Mouse (Mus musculus) thymus, postnatal 36 days (tissue): ENCODE measurements at regions not wholly inside any gene's neighbourhood (a gene's known extent, or its start where the extent isn't known, plus 50 kb on each side); places are given as distances from the start of the nearest gene placed in this dataset.
"Not testable (repeated sequence)": the region's sequence is repeated elsewhere in the genome, so short reads cannot be mapped to it uniquely, and the experiment has no call there.

ENCODE experiments used
- DNase-seq, 2 experiments: peaks; one replicate each; pipeline ENCODE4 v3.0.0; 2022; ENCODE audit warnings: mixed read lengths in 2 of 2

- no peak for DNase-seq
Observed at GRCm38 (mm10) chr5:97831421-97831820, 199.4 kb downstream of the Antxr2 start.

DNA sequence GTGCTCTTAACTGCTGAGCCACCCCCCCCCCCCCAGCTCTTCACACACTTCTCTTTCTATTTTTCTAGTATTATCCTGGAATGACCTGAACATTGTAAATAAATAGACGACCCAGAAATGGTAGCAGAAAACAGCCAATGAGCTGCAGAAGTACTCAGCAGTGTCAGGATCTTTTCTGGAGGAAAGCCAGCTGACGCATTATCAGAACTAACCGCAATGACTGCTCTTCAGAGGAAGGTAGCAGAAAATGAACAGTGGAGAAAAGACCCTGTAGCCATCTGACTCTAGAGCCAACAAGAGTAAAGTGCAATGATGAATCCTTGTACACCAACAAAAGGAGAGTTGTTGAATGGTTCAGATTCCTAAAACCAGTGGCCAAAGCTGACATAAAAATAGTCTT lies 213.4 kb downstream of the Antxr2 start:
- DNase-seq = no peak

DNA sequence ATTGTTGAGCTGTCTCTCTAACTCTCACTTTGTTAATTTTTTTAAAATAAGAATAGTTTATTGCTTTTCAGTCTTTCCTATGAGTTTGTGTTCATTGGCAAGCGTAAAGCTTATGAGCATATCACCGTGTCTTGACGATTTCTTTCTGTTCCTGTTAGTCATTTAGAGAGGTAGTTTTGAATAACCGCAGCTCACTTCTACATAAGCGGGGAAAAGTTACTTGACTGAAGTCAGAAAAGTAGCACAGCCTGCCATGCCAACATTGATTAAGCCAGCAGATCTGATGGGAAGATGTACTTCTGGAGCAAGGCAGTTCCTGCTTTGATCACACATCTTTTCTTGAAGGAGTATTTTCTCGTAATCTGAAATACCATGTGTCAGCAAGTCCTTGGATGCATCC lies 215.5 kb downstream of the Antxr2 start:
- no peak for DNase-seq

GRCm38 (mm10) chr5:97814700-97815099 lies 216.1 kb downstream of the Antxr2 start:
- no peak for DNase-seq

DNA sequence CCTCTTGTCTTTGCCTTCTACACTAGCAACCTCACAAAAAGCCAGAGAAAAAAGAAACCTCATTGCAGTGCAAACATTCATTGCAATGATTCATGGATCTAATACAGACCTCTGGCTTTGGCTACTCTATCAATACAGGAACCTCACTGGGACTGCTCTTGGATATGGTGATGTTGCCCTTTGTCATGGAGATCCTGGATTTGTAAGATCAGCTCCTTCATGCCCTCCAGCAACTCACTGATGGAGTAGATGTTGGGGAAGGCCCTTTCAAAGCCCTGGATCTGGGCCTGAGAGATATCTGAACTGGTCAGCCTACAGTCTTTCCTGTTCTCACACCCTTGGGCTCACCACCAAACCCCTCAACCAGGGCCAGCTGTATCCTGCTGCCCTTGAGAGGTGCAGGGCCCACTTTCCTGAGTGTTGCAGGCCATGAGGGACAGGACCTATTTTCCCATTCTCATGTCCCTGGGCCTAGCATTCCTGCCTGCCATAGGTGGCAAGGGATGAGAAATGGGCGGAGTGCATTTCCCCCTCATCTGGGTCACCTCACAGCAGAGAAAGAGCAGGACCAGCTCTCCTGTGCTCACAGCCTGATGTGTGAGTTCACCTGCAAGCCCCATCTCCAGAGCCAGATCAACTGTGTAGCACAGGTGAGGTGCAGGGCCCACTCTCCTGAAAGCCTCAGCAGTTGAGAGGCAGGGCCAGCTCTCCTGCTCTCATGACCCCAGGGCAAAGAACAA lies 218.1 kb downstream of the Antxr2 start:
- DNase-seq = no peak

- no peak for DNase-seq
Observed at GRCm38 (mm10) chr5:97809007-97809406, 221.8 kb downstream of the Antxr2 start.

DNA sequence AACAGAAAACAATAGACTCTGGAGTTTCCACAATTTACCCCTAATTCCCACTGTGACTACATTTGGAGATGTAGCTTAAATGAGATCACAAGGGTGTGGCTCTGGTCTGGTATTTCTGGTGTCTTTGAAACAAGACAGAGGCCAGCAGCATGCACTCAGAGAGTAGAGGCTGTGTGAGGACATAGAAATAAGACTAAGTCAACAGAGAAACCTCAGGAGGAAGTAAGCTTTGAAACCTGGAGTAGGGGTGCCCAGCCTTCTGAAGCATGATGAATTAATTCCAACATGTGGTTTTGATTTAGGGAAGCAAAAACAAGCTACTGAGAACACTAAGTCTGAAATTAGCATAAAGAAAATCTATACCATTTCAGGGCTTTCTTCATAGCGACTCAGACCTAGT lies 223.7 kb downstream of the Antxr2 start:
- no peak for DNase-seq

DNA sequence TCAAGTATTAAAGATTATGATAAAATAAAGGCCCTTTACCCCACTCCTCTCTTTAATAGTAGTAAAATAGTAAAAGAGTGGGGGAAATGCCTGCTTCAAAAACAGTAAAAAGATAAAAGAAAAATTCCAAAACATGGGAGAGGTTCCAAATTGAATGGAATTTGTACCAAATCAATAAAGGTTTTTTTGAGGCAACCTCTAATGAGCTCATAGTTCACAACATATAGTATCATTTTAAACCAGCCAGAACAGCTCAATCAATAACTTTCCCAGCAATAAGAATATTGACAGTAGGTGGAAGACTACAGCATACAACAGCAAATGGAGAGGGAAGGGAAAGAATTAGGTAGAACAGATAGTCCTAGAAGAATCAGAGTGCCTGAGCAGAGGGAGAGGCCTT lies 224.1 kb downstream of the Antxr2 start:
- no peak for DNase-seq

DNA sequence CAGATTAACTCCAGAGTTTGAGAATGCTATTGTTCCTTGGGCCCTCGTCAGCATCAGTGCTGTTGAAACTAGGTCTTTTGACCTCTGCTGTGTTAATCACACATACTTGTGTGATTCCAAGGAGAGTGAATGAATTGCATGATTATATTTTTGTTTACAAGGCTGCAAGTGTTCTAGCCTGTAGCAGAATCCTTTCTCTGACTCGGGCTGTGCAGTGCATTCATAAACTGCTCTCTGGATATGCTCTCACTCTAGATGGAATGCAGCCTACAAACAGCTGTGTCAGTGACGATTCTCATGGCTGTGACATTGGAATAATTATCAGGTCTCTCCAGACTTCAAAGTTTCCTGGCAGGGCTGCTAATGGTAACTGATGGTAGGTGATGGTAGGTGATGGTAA lies 230.8 kb downstream of the Antxr2 start:
- DNase-seq = no peak

DNA sequence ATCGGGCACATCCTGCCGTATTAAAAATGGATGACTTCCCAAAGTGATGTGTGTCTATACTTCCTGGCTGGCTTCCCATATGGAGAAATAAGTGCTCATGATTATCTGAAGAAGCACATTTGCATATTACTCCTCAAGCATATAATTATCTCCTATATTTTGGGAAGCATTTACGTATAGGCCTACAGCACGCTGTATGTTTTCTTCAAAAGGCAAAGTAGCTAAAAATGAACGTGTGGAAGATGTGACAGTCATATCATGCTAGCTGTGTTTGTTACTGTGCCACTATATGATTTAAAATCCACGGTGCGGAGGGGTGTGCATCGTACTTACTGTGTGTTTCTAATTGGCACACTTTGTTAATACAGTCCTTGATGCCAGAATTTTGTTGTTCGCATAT lies 242.7 kb downstream of the Antxr2 start:
- no peak for DNase-seq

GRCm38 (mm10) chr5:97787001-97787400 lies 243.8 kb downstream of the Antxr2 start:
- no peak for DNase-seq

- DNase-seq = not testable (repeated sequence)
Observed at GRCm38 (mm10) chr5:97775100-97775499, 255.7 kb downstream of the Antxr2 start.

GRCm38 (mm10) chr5:97773451-97773850 lies 257.4 kb downstream of the Antxr2 start:
- DNase-seq = not testable (repeated sequence)

GRCm38 (mm10) chr5:97737339-97737738 lies 280.5 kb upstream of the Gk2 start:
- DNase-seq = no peak

- DNase-seq = no peak
Observed at GRCm38 (mm10) chr5:97730920-97731319, 274.1 kb upstream of the Gk2 start.

DNA sequence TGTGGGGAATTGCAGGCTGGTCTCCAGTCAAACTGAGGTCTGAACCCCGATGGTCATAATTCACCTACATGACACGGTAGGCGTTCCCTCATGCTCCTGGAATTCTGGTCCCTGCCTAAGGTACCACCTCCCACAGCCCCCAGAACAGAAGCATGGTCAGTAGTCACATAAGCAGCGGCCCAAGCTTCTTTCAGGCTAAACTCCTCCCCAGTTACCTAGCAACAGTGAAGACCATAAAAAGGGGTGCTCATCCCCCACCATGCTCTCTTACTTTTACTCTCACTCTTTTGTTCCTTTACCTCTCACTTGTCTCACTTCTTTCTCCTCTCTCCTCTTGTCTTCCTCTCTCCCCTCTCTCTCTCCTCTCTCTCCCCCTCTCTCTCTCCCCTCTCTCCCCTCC lies 262.5 kb upstream of the Gk2 start:
- not testable (repeated sequence) for DNase-seq

DNA sequence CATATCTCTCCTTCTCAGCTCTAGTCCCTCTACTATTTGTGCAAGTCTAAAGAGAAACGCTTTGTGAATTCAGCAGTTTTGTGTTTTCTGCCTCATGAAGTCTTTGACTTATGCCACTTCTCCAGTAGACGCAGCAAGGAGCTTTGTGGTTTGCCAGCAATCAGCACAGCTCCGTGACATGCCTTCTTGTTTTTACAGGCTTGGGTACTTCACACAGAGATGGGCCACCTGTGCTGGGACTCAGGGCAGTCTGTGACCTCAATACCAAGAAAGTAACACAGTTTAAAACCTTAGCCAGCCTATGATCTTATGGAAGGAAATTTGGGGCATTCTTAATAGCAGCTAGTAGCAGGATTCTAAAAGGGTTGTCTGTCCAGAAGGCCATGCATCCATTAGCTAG lies 248.4 kb upstream of the Gk2 start:
- DNase-seq = peak in 1 of 2 experiments; percentile 20

GRCm38 (mm10) chr5:97700507-97700906 lies 243.7 kb upstream of the Gk2 start:
- DNase-seq = no peak

- no peak for DNase-seq
Observed at GRCm38 (mm10) chr5:97697581-97698134, 240.8 kb upstream of the Gk2 start.

- no peak for DNase-seq
Observed at GRCm38 (mm10) chr5:97693333-97693940, 236.6 kb upstream of the Gk2 start.

- no peak for DNase-seq
Observed at GRCm38 (mm10) chr5:97685443-97685842, 228.6 kb upstream of the Gk2 start.

- no peak for DNase-seq
Observed at GRCm38 (mm10) chr5:97684592-97685258, 227.9 kb upstream of the Gk2 start.

DNA sequence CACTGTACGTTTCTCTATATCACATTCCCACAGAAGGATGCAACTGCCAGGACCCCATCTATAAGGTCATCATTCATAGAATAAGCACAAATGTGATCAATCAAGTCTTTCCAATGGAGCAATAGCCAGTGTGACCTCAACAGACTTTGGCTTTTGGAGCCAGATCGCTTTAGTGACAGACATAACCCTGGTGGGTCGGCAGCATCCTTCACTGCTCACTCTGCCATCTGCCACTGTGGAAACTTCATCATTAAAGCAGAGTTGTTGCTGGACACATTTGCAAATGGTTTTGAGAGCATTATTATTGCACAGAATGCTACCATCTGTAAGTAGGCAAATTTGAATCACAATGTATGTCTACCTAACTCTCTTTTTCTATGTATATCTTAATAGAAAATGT lies 212.9 kb upstream of the Gk2 start:
- no peak for DNase-seq
